Mouse (Mus musculus): ENCODE results near the gene Mre11a. TPM values are rescaled to one million over a fixed set of nuclear protein-coding genes. Genes with fewer than 3 reads are reported as not detected.

The Mre11a gene
- 4.7 and 8.1 TPM in 2 replicates for polyA plus RNA-seq (2015; fragmentation: Nextera tagmentation; extraction: Ambion mirVana)

- Histone ChIP-seq H3K4me3 (ENCODE audit: low read depth, low read length) (peak within 1 kb of the TSS; percentile 78), H3K27ac (ENCODE audit: low read length) (peak within 1 kb of the TSS; percentile 92), H3K4me1 (ENCODE audit: insufficient read depth, low read depth, low read length) (no peaks in the 10 kb centered on the region), H3K36me3 (ENCODE audit: insufficient read depth, low read length) (peaks cover 11% of the 10 kb centered on the region), H3K27me3 (replicated peaks; ENCODE audit: insufficient read depth, low read length) (no peaks in the 10 kb centered on the region), H3K4me2 (replicated peaks; ENCODE audit: low read depth, low read length) (peak within 1 kb of the TSS; percentile 85), H3K9ac (replicated peaks; ENCODE audit: low read depth) (peak within 1 kb of the TSS; percentile 88), H3K9me3 (ENCODE audit: low read length) (no peaks in the 10 kb centered on the region)
- DNase-seq (ENCODE audit: low spot score) (peak; percentile 99), ATAC-seq (peak; percentile 100)
- under 1% methylated on average over 61 of the region's 62 CpGs for WGBS
- TF ChIP-seq EP300 (IDR thresholded peaks at IDR 0.05) (peak; percentile 86), CTCF (IDR thresholded peaks at IDR 0.05) (peak; percentile 7; the same call in 1 of the 2 replicates)
These were observed at the start of gene Mre11a, which contains the start of gene Ankrd49 for GRCm38 (mm10) chr9:14784039-14785002. Gene Mre11a, plus strand, starts transcription at chr9:14784654. Gene Ankrd49, minus strand, starts transcription at chr9:14784856.

GRCm38 (mm10) chr9:14739498-14740150 is 44.8 kb upstream of the Mre11a start:
- H3K27ac ChIP-seq (ENCODE audit: low read length) = no peak overlapping the region
- WGBS = 49% methylated on average over 4 of the region's 4 CpGs
- H3K9me3 ChIP-seq (ENCODE audit: low read length) = no peaks in the 10 kb centered on the region
- peak; percentile 42 for ATAC-seq
- no peak overlapping the region for H3K9ac ChIP-seq (replicated peaks; ENCODE audit: low read depth)
- peak; percentile 36 for DNase-seq (ENCODE audit: low spot score)
- H3K4me2 ChIP-seq (replicated peaks; ENCODE audit: low read depth, low read length) = no peak overlapping the region
- H3K36me3 ChIP-seq (ENCODE audit: insufficient read depth, low read length) = no peaks in the 10 kb centered on the region
- no peak for TF ChIP-seq CTCF (IDR thresholded peaks at IDR 0.05)
- TF ChIP-seq EP300 (IDR thresholded peaks at IDR 0.05) = no peak
- no peak overlapping the region for H3K4me3 ChIP-seq (ENCODE audit: low read depth, low read length)
- H3K4me1 ChIP-seq (ENCODE audit: insufficient read depth, low read depth, low read length) = no peaks in the 10 kb centered on the region
- H3K27me3 ChIP-seq (replicated peaks; ENCODE audit: insufficient read depth, low read length) = no peaks in the 10 kb centered on the region

GRCm38 (mm10) chr9:14740151-14740924 is 44.1 kb upstream of the Mre11a start, which contains the start of gene Piwil4:
Gene Piwil4, minus strand, starts transcription at chr9:14740733.
- Histone ChIP-seq H3K4me2 (replicated peaks; ENCODE audit: low read depth, low read length) (no peak within 1 kb of the TSS), H3K27ac (ENCODE audit: low read length) (no peak within 1 kb of the TSS), H3K27me3 (replicated peaks; ENCODE audit: insufficient read depth, low read length) (no peaks in the 10 kb centered on the region), H3K36me3 (ENCODE audit: insufficient read depth, low read length) (no peaks in the 10 kb centered on the region), H3K4me3 (ENCODE audit: low read depth, low read length) (no peak within 1 kb of the TSS), H3K9ac (replicated peaks; ENCODE audit: low read depth) (no peak within 1 kb of the TSS), H3K4me1 (ENCODE audit: insufficient read depth, low read depth, low read length) (no peaks in the 10 kb centered on the region), H3K9me3 (ENCODE audit: low read length) (no peaks in the 10 kb centered on the region)
- TF ChIP-seq EP300 (IDR thresholded peaks at IDR 0.05) (no peak), CTCF (IDR thresholded peaks at IDR 0.05) (no peak)
- no peak for ATAC-seq
- no peak for DNase-seq (ENCODE audit: low spot score)
- 84% methylated on average over 19 of the region's 19 CpGs for WGBS

GRCm38 (mm10) chr9:14750901-14751502 is 33.5 kb upstream of the Mre11a start:
- DNase-seq (ENCODE audit: low spot score) (no peak), ATAC-seq (0 out of 2 replicates have a peak, but pooled peaks have one; percentile 7)
- H3K27me3 ChIP-seq (replicated peaks; ENCODE audit: insufficient read depth, low read length) = no peaks in the 10 kb centered on the region
- TF ChIP-seq EP300 (IDR thresholded peaks at IDR 0.05) = no peak
- TF ChIP-seq CTCF (IDR thresholded peaks at IDR 0.05) = no peak
- H3K27ac ChIP-seq (ENCODE audit: low read length) = 0 out of 2 replicates have a peak overlapping the region, but pooled peaks have one; percentile 85
- peak overlapping the region; percentile 93 for H3K4me2 ChIP-seq (replicated peaks; ENCODE audit: low read depth, low read length)
- H3K4me3 ChIP-seq (ENCODE audit: low read depth, low read length) = peak overlapping the region; percentile 43
- 58% methylated on average over 42 of the region's 42 CpGs for WGBS
- peak overlapping the region; percentile 39 for H3K9ac ChIP-seq (replicated peaks; ENCODE audit: low read depth)
- peaks cover 8% of the 10 kb centered on the region; the same call in 1 of the 2 replicates for H3K4me1 ChIP-seq (ENCODE audit: insufficient read depth, low read depth, low read length)
- H3K9me3 ChIP-seq (ENCODE audit: low read length) = no peaks in the 10 kb centered on the region
- no peaks in the 10 kb centered on the region for H3K36me3 ChIP-seq (ENCODE audit: insufficient read depth, low read length)

GRCm38 (mm10) chr9:14751503-14752000 is 32.9 kb upstream of the Mre11a start:
- H3K4me2 ChIP-seq (replicated peaks; ENCODE audit: low read depth, low read length) = peak overlapping the region; percentile 93
- no peaks in the 10 kb centered on the region for H3K9me3 ChIP-seq (ENCODE audit: low read length)
- DNase-seq (ENCODE audit: low spot score) = no peak
- WGBS = 2% methylated on average over 44 of the region's 50 CpGs
- no peaks in the 10 kb centered on the region for H3K27me3 ChIP-seq (replicated peaks; ENCODE audit: insufficient read depth, low read length)
- H3K36me3 ChIP-seq (ENCODE audit: insufficient read depth, low read length) = no peaks in the 10 kb centered on the region
- H3K9ac ChIP-seq (replicated peaks; ENCODE audit: low read depth) = peak overlapping the region; percentile 39
- peak; percentile 44 for ATAC-seq
- H3K27ac ChIP-seq (ENCODE audit: low read length) = peak overlapping the region; percentile 85
- peaks cover 8% of the 10 kb centered on the region; the same call in 1 of the 2 replicates for H3K4me1 ChIP-seq (ENCODE audit: insufficient read depth, low read depth, low read length)
- TF ChIP-seq EP300 (IDR thresholded peaks at IDR 0.05) (no peak), CTCF (IDR thresholded peaks at IDR 0.05) (no peak)
- H3K4me3 ChIP-seq (ENCODE audit: low read depth, low read length) = peak overlapping the region; percentile 43

All from lung, postnatal 0 days (tissue).